Mouse (Mus musculus) liver, postnatal 0 days (tissue): ENCODE data around the gene Agap1. TPM values are rescaled to one million over a fixed set of nuclear protein-coding genes. Genes with fewer than 3 reads are reported as not detected.

Experiments
- ATAC-seq: fragments of 200-750 bp; cut with Nextera tagmentation; 2 replicates; pipeline ENCODE4 v1.8.0; 2017; ENCODE audit warnings: mild to moderate bottlenecking, moderate library complexity
- DNase-seq: peaks from one replicate; pipeline ENCODE4 v3.0.0-alpha.2; 2016
- H3K27ac ChIP-seq: fragments of 300-500 bp; sonication (generic); 2 replicates; pipeline ENCODE4 v1.5.1; 2014; ENCODE audit warnings: antibody characterized with exemption, moderate library complexity, mild to moderate bottlenecking, low read depth
- H3K27me3 ChIP-seq: fragments of 300-500 bp; sonication (generic); 2 replicates; pipeline ENCODE4 v1.6.1; 2014; ENCODE audit warnings: low read length, control low read depth, mixed read lengths; ENCODE audit not compliant: insufficient read depth
- H3K36me3 ChIP-seq: fragments of 300-500 bp; sonication (generic); replicated peaks from 2 replicates; pipeline ENCODE4 v1.6.1; 2014; ENCODE audit warnings: mild to moderate bottlenecking, control low read depth, low read length, moderate library complexity, mixed read lengths; ENCODE audit not compliant: insufficient read depth
- H3K4me1 ChIP-seq: fragments of 300-500 bp; sonication (generic); 2 replicates; pipeline ENCODE4 v1.6.1; 2014; ENCODE audit warnings: antibody characterized with exemption, mild to moderate bottlenecking, control low read depth; ENCODE audit not compliant: insufficient read depth
- H3K4me2 ChIP-seq: fragments of 300-500 bp; sonication (generic); 2 replicates; pipeline ENCODE4 v1.6.1; 2014; ENCODE audit warnings: low read depth, mild to moderate bottlenecking, low read length, moderate library complexity, mixed read lengths
- H3K4me3 ChIP-seq: fragments of 300-500 bp; sonication (generic); 2 replicates; pipeline ENCODE4 v1.5.1; 2014; ENCODE audit warnings: low read depth, low read length
- H3K9ac ChIP-seq: fragments of 300-500 bp; sonication (generic); replicated peaks from 2 replicates; pipeline ENCODE4 v1.6.1; 2014; ENCODE audit warnings: mild to moderate bottlenecking, moderate library complexity
- H3K9me3 ChIP-seq: fragments of 300-500 bp; sonication (generic); 2 replicates; pipeline ENCODE4 v1.6.1; 2016; ENCODE audit warnings: mild to moderate bottlenecking, control low read depth, low read length, mixed read lengths
- CTCF ChIP-seq: sonication (generic); IDR thresholded peaks from 2 replicates; pipeline ENCODE4 v1.5.1; 2016; ENCODE audit warnings: antibody characterized with exemption, low read depth
- EP300 ChIP-seq: IDR thresholded peaks from 2 replicates; pipeline ENCODE4 v1.6.1; 2016; ENCODE audit warnings: antibody characterized with exemption, low read depth, mild to moderate bottlenecking
- WGBS: fragments of 180-500 bp; shearing (Covaris S2); extraction: QIAGEN DNeasy Blood & Tissue Kit; methylation state at CpG from one replicate; pipeline ENCODE4 v1.1.7; 2014; ENCODE audit not compliant: insufficient replicate concordance; 5-methylcytosine and 5-hydroxymethylcytosine counted together
- polyA plus RNA-seq: library from polyadenylated mRNA; unstranded; fragments of >200 nt; fragmentation: Nextera tagmentation; extraction: Ambion mirVana; gene quantifications from 2 replicates; pipeline ENCODE4 v1.2.1, GENCODE M21; 2015

Gene Agap1
- polyA plus RNA-seq, 1 experiment from 2014 or later: 1.0 TPM

- H3K36me3 ChIP-seq: peaks cover 11% of the 10 kb centered on the region; the same call in 1 of the 2 replicates
- H3K4me2 ChIP-seq: no peak overlapping the region
- H3K9ac ChIP-seq: no peak overlapping the region
- no peaks in the 10 kb centered on the region for H3K27me3 ChIP-seq
- DNase-seq (no peak), ATAC-seq (no peak)
- 50% methylated on average over 4 of the region's 4 CpGs for WGBS
- no peak overlapping the region for H3K27ac ChIP-seq
- H3K4me1 ChIP-seq: no peaks in the 10 kb centered on the region
- H3K9me3 ChIP-seq: no peaks in the 10 kb centered on the region
- H3K4me3 ChIP-seq: no peak overlapping the region
- TF ChIP-seq EP300 (no peak), CTCF (no peak)
These were observed 176.2 kb downstream of the Agap1 start for GRCm38 (mm10) chr1:89630836-89631235.

- DNase-seq: no peak
- peaks cover 11% of the 10 kb centered on the region; the same call in 1 of the 2 replicates for H3K36me3 ChIP-seq
These were observed 177.1 kb downstream of the Agap1 start for GRCm38 (mm10) chr1:89631747-89632146.

GRCm38 (mm10) chr1:89634055-89634454, 179.4 kb downstream of the Agap1 start:
- DNase-seq: no peak
- Histone ChIP-seq H3K9ac (no peak overlapping the region), H3K4me1 (no peaks in the 10 kb centered on the region), H3K36me3 (peaks cover 14% of the 10 kb centered on the region; the same call in 1 of the 2 replicates), H3K9me3 (no peaks in the 10 kb centered on the region), H3K4me3 (no peak overlapping the region), H3K27me3 (no peaks in the 10 kb centered on the region), H3K27ac (no peak overlapping the region), H3K4me2 (no peak overlapping the region)
- WGBS: 76% methylated on average over 14 of the region's 14 CpGs
- TF ChIP-seq EP300 (no peak), CTCF (peak; percentile 25)
- no peak for ATAC-seq

More at GRCm38 (mm10) chr1:89631747-89632146, 177.1 kb downstream of the Agap1 start:
- H3K27ac ChIP-seq: no peak overlapping the region
- no peak overlapping the region for H3K4me3 ChIP-seq
- no peaks in the 10 kb centered on the region for H3K4me1 ChIP-seq
- WGBS: 10% methylated on average over 1 of the region's 1 CpGs
- H3K27me3 ChIP-seq: no peaks in the 10 kb centered on the region
- ATAC-seq: no peak
- H3K9ac ChIP-seq: no peak overlapping the region
- H3K4me2 ChIP-seq: no peak overlapping the region
- no peak for TF ChIP-seq EP300
- peak; percentile 77 for TF ChIP-seq CTCF
- H3K9me3 ChIP-seq: no peaks in the 10 kb centered on the region

- H3K9me3 ChIP-seq: no peaks in the 10 kb centered on the region
- TF ChIP-seq CTCF: no peak
- TF ChIP-seq EP300: no peak
- H3K36me3 ChIP-seq: peaks cover 14% of the 10 kb centered on the region; the same call in 1 of the 2 replicates
- H3K4me3 ChIP-seq: no peak overlapping the region
- ATAC-seq (no peak), DNase-seq (no peak)
- no peak overlapping the region for H3K27ac ChIP-seq
- 80% methylated on average over 2 of the region's 2 CpGs for WGBS
- H3K4me2 ChIP-seq: no peak overlapping the region
- no peaks in the 10 kb centered on the region for H3K27me3 ChIP-seq
- no peaks in the 10 kb centered on the region for H3K4me1 ChIP-seq
- no peak overlapping the region for H3K9ac ChIP-seq
These were observed 180.5 kb downstream of the Agap1 start for GRCm38 (mm10) chr1:89635131-89635530.

GRCm38 (mm10) chr1:89637670-89638069, 183.1 kb downstream of the Agap1 start:
- no peak overlapping the region for H3K9ac ChIP-seq
- DNase-seq (no peak), ATAC-seq (no peak)
- no peaks in the 10 kb centered on the region for H3K4me1 ChIP-seq
- no peaks in the 10 kb centered on the region for H3K9me3 ChIP-seq
- WGBS: 81% methylated on average over 4 of the region's 4 CpGs
- no peak overlapping the region for H3K4me3 ChIP-seq
- no peak overlapping the region for H3K27ac ChIP-seq
- no peaks in the 10 kb centered on the region for H3K27me3 ChIP-seq
- TF ChIP-seq EP300 (no peak), CTCF (no peak)
- H3K36me3 ChIP-seq: peaks cover 14% of the 10 kb centered on the region; the same call in 1 of the 2 replicates
- no peak overlapping the region for H3K4me2 ChIP-seq

- 51% methylated on average over 8 of the region's 8 CpGs for WGBS
These were observed 189.0 kb downstream of the Agap1 start for GRCm38 (mm10) chr1:89643445-89644100.

More at GRCm38 (mm10) chr1:89643445-89644100, 189.0 kb downstream of the Agap1 start:
- Histone ChIP-seq H3K27ac (0 out of 2 replicates have a peak overlapping the region, but pooled peaks have one; percentile 39), H3K4me1 (no peaks in the 10 kb centered on the region), H3K27me3 (no peaks in the 10 kb centered on the region), H3K9me3 (no peaks in the 10 kb centered on the region), H3K4me2 (peak overlapping the region; percentile 58), H3K9ac (no peak overlapping the region; the same call in 1 of the 2 replicates), H3K4me3 (peak overlapping the region; percentile 10; the same call in 1 of the 2 replicates), H3K36me3 (no peaks in the 10 kb centered on the region)
- peak; percentile 53 for DNase-seq
- peak; percentile 38; the same call in 1 of the 2 replicates for ATAC-seq
- no peak for TF ChIP-seq EP300
- TF ChIP-seq CTCF: peak; percentile 62
